Mouse (Mus musculus) urinary bladder, adult 2 months (tissue): ENCODE results near the gene Gpank1. TPM values are rescaled to one million over a fixed set of nuclear protein-coding genes. Genes with fewer than 3 reads are reported as not detected.
A peak's percentile ranks its signal among the peaks of the same experiment; 100 is the strongest.

Experiments used
- DNase-seq: peaks from one replicate; pipeline ENCODE4 v3.0.0; 2022; ENCODE audit warnings: low spot score
- polyA plus RNA-seq: library from polyadenylated mRNA; depleted of rRNA; stranded (reverse); fragments of >200 nt; gene quantifications from 2 replicates; pipeline ENCODE4 v1.2.3, GENCODE M21; 2012

The Gpank1 gene
- polyA plus RNA-seq, 1 experiment: 19.3 TPM

- no peak for DNase-seq
These were observed 10.4 kb downstream of the Gpank1 start, which contains the start of gene Apom for GRCm38 (mm10) chr17:35131500-35132173. TSS of gene Apom (minus strand) at chr17:35132050.

DNA sequence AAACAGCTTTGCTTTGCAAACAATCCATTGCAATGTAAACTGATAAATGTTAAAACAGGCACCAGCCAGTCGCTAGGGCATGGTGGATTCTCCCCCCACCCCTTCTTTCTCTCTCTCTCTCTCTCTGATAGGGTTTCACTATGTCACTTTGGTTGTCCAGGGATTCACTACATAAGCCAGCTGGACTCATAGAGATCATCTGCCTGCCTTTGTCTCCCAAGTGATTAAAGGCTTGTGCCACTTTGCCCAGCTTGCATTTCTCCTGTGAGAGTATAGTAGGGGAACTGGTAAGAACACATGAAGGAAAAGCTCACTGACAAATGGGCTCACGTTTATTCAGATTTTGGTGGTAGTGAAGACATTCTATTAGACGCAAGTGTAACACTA lies 10.9 kb downstream of the Gpank1 start:
- DNase-seq: no peak

GRCm38 (mm10) chr17:35133517-35133916 lies 12.3 kb downstream of the Gpank1 start:
- DNase-seq: no peak

DNA sequence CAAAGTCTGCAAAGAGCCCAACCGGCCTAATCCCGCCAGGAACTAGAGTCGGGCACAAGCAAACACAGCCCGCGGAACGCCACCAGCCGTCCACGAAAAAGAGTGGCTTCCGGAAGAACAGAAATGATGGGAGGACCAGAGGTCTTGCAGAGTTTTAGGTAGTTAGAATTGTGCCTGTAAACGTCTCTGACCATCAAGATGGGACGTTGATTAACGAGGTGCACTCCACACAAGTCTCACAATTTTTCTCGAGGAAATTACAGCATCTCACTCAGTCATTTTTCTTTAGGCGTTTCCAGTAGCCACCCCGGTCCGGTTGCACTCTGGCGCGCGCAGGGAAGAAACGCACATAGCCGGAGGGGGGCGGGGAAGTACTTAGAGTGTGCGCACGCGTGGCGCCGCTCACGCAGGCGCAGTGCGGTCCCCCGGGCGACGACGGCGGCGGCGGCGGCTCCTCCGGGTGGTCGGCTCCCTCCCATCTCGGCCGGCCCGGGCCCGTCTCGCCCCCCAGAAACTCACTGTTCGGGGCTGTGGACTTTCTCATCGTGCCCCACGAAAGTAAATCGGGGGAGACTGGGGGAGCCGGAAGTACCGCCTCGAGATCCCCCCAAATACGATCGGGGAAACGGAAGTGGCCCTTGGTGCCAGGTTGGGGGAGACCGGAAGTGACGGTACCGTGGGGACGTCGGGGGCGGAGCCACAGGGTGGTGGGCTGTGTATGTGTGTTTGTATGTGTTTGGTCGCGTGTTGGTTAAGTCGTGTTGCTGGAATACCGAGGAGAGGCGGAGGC lies 13.7 kb downstream of the Gpank1 start, which contains the start of gene Bag6:
TSS of gene Bag6 (plus strand) at position 378 of the 790 bp plus-strand sequence.
- peak; percentile 97 for DNase-seq

DNA sequence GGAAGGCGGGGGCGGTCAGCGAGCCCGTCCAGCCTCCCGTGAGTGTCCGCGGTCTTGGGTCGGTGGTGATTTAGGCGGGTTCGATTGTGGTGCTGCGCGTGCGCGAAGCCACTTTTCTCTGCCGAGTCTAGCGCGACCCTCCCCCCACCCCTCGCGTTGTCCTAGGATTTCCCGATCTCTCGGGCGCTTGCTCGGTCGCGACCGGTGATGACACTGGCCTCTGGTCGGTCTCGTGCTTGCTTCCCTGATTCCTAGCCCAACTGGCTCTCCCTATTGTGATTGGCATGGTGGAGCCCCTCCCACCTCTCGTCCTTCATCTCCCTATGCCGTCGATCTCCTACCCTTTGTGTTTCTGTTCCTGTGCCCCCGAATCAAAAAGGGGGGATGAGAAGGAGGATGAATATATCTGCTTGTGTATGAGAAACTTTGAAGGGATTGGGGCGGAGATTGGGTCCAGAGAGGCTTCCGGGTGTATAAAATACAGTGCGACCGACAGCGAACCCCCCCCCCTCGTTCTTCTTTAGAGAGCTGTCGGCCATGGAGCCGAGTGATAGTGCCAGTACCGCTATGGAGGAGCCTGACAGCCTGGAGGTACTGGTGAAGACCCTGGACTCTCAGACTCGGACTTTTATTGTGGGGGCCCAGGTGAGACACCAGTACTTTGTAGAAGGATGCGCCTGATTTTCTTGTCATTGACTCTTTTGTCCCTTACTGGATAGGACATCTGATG lies 14.5 kb downstream of the Gpank1 start:
- DNase-seq: no peak

- DNase-seq: no peak
These were observed 18.0 kb downstream of the Gpank1 start for GRCm38 (mm10) chr17:35139269-35139668.

- DNase-seq: no peak
These were observed 19.3 kb downstream of the Gpank1 start for GRCm38 (mm10) chr17:35140490-35140996.

DNA sequence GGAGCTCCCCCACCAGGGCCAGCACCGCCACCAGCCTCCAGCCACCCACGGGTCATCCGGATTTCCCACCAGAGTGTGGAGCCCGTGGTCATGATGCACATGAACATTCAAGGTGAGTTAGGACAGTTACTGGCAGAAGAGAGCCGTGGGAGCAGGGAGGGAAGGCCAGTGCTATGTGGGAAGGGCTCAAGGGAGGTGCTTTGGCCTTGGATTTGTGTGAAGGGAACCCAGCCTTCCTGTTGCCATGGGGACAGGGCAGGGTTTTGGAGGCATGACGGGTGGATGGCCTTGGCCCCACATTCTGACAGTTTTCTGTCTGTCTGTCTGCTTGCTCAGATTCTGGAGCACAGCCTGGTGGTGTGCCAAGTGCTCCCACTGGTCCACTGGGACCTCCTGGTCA lies 20.7 kb downstream of the Gpank1 start:
- DNase-seq: no peak

DNA sequence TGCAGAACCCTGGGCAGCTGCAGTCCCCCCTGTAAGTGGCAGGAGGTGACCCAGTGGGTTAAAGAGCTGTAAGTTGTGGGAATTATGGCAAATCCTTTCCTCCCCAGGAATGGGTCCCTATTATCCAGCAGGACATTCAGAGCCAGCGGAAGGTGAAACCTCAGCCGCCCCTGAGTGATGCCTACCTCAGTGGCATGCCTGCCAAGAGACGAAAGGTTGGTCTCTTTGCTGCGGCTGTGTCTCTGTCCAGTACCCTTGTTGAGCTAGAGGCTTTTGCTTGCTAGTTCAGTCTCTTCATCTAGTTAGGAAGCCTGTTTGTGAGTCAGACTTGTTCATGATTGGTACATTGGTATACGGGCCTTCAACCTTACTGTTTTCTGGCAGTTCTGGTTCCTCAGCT lies 24.9 kb downstream of the Gpank1 start:
- DNase-seq: no peak

GRCm38 (mm10) chr17:35147348-35147747 lies 26.1 kb downstream of the Gpank1 start:
- DNase-seq: no peak

GRCm38 (mm10) chr17:35147922-35148639 lies 26.8 kb downstream of the Gpank1 start:
- DNase-seq: no peak

GRCm38 (mm10) chr17:35152121-35152520 lies 30.9 kb downstream of the Gpank1 start:
- DNase-seq: no peak

GRCm38 (mm10) chr17:35153077-35153476 lies 31.8 kb downstream of the Gpank1 start:
- no peak for DNase-seq

DNA sequence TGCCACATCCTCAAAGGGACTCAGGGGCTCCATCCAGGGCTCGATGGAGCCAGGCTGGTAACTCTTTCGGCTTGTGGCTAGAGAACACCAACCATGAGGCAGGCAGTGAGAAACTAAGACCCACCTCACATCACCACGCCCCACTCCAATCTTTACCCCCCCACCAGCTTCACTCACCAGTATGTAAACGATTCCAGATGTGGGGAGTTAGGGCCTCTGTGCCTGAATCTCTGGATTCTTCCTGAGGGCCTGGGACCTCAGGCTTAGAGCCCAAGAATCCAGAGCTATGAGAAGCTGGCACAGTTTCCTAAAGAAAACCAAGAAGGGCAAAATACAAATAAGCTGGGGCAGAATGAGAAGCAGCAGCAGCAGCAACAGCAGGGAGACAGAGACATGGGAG lies 32.7 kb downstream of the Gpank1 start:
- DNase-seq: no peak

- DNase-seq: no peak
These were observed 33.4 kb downstream of the Gpank1 start for GRCm38 (mm10) chr17:35154616-35155015.

GRCm38 (mm10) chr17:35155451-35155850 lies 34.2 kb downstream of the Gpank1 start:
- no peak for DNase-seq

DNA sequence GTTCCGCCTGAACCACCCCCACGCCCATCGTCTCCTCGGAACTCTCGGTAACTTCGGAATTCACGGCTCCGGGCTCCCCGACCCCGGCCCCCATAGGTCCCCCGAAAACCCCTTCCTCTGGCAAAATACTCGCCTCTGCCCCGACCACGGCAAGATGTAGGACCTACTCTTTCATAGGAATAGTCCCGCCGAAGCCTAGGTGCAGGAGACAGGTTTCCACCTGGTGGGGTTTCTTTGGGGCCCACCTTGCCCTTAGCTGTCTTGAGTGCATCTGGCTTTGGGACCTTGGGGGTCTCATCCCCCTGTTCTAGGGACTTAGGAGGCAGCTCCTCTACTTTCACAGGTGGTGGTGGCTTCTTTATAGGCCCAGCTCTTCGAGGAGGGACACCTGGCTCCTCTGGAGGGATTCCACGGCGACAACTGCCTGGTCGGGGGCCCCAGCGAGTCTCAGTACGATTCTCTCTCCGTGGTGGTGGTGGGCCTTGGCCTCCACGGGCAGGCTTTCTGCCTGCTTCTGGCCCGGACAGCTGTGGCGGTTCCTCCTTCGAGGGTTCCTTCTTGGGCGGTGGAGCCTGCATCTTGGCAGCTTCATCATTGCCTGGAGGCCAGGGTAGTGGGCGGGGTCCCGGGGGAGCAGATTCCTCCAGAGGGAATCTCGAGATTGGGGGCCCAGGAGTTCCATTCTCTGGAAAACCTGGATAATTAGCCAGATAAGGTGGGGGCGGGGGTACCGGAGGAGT lies 35.4 kb downstream of the Gpank1 start:
- no peak for DNase-seq

DNA sequence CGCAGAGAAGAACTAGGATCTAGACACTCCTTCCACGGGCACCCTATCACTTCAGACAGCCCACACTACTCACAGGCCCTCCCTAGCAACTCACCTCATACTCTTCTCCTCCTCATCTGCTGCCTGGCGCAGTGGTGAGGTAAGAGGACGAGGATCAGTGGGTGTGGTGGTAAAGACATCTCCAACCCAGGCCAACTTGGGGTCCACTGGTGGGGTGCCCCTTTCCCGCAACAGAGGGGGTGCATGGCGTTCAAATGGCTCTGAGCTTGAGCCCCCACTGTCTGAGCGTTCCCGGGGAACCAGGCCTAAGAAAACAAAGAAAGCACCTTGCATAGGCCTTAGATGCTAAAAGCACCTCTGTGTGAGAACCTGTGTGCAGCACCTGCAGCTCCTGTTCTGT lies 36.0 kb downstream of the Gpank1 start:
- no peak for DNase-seq

GRCm38 (mm10) chr17:35157661-35158175 lies 36.5 kb downstream of the Gpank1 start:
- DNase-seq: no peak

- no peak for DNase-seq
These were observed 37.8 kb downstream of the Gpank1 start for GRCm38 (mm10) chr17:35158850-35159593.
